Mouse (Mus musculus) activated CD4-positive, CD25-positive, alpha-beta regulatory T cell, adult 4 months (primary cell): Measurements from ENCODE around the gene Macf1. TPM values are rescaled to one million over a fixed set of nuclear protein-coding genes. Genes with fewer than 3 reads are reported as not detected.
A peak's percentile ranks its signal among the peaks of the same experiment; 100 is the strongest.

ENCODE experiments used
- ATAC-seq: one replicate; pipeline ENCODE4 v1.8.0; 2017
- polyA plus RNA-seq, 2 experiments: library from polyadenylated mRNA; unstranded; fragments of 100-300 nt; shearing (Covaris generic); gene quantifications; one replicate each; pipeline ENCODE4 v1.2.1; 2017

Gene Macf1
- polyA plus RNA-seq, 2 experiments from 2014 or later = 141 to 142 TPM

GRCm38 (mm10) chr4:123397643-123398434 lies 286.3 kb downstream of the Macf1 start:
- no peak for ATAC-seq

DNA sequence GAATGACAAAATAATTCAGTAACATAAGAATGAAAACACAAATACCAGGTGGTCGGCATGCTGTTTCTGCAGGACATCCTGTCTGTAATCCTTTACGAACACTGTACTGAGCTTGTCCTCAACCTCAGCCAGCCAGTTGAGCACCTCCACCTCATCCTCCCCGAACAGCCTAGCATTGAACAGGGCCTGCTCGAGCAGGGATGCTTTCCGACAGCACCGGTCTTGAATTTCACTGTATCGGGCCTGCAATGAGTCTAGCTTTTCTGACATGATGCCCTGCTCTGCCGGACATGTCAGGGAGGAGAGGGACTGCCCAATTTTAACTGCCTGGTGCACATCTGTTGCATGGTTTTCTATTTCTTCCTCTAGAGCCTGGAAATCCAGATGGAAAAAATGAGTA lies 287.1 kb downstream of the Macf1 start:
- no peak for ATAC-seq

DNA sequence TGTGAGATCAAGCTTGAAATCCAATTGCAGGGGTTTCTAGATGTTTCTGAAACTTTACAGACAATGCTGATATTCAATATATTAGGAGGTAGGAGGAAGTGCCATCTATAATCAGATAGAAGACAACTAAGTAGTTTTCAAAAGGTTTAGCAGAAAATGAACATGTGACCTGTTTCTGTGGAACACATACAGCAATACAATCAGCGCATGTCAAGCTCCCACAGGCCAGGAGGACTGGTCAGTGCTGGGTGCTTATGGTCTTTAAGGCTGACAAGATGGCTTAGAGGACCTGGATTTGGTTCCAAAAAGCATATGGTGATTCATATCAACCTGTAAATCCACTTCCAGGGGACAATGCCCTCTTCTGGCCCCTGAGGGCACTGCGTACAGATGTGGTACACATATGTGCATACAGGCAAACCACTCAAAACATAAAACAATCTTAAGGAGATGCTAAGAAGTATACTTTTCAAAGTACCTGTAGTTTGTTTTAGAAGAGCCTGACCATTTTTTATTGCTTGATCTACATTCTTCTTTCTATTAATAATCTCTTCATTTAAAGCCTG lies 288.6 kb downstream of the Macf1 start:
- ATAC-seq = no peak

DNA sequence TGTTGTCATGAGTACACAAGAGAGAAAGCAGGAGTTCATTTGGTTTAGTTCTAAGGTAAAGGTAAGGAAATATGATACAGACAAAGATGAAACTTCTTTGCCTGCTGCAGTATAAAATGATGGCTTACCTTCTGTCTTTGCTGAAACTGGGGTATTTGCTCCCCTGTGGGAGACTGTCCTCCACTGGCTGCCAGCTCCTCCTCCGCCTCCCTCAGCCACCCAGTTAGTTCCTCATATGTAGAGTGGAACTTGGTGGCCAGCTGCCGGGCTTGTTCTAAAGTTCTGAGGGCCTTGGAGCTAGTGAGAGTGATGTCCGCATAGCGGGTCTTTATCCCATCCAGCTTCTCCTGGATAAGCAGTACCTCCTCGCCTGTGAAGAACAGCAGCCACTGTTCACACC lies 289.3 kb downstream of the Macf1 start:
- no peak for ATAC-seq

DNA sequence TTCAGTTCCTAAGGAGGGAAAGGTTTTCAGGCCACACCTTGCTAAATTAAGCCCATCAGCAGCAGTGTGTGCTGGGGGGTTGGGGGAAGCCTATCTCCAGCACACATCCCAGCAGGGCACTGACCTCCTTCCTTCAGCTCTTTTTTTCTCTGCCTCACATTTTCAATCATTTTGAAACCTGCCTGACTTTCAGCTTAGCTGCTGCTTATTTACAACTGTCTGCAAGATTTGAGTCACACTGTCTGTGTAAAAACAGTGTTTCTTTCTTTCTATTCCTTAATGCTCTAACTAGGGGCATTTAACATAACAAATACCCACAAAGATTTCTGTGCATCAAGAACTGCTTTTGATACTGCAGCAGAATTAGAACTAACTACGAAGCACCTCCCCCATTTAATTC lies 289.9 kb downstream of the Macf1 start:
- no peak for ATAC-seq

DNA sequence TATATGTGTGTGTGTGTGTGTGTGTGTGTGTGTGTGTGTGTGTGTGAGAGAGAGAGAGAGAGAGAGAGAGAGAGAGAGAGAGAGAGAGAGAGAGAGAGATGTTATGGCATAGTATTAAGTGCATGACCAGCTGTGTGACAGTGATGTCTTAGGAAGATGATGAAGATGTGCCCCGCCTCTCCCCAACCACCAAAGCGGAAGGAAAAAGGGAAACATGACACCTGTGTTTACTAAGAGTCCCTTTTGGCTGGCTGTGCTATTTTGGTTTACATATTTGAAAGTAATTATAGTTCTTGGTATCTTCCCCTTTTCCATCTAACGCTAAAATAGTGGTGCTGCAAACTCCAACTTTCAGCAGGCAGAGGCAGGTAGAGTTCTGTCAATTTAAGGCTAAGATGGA lies 291.2 kb downstream of the Macf1 start:
- ATAC-seq = no peak

GRCm38 (mm10) chr4:123392187-123392586 lies 292.0 kb downstream of the Macf1 start:
- peak; percentile 60 for ATAC-seq

DNA sequence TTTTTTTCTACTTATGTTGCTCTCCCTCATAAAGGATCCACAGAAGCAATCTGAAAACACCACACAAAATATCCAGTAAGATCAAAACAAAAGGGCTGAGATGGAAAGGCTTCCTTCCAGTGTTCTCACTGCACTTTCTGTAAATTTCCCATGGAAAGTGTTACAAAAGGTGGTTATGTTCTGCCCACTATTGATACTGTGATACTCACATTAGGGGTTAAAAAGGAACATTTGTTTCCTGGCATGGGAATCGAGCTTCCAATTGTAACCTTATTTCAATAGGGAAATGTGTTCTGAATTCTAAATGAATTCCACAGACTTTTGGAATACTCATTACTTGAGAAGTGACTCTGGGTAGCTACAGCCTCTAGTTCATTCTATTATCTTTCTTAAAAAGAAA lies 299.1 kb downstream of the Macf1 start:
- no peak for ATAC-seq

DNA sequence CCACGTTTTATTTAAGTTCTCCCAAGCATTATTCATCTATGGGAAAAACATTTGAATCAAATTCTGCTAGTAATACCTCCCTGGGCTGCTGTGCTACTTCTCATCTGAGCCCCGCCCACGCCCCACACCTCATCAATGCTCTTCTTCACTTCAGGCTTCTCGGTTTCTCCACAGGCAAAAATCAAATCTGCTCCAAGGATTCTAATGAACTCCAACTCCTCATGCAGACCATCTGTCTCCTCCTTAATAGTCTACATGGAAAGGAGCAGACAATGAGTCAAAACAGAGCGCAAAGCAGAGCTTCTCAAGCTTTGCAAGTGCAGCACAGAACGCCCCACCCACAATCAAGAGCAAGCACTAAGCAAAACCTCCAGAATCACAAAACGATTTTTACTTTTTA lies 301.0 kb downstream of the Macf1 start:
- ATAC-seq = no peak

- ATAC-seq = no peak
Measured at GRCm38 (mm10) chr4:123382051-123382450, 302.1 kb downstream of the Macf1 start.

DNA sequence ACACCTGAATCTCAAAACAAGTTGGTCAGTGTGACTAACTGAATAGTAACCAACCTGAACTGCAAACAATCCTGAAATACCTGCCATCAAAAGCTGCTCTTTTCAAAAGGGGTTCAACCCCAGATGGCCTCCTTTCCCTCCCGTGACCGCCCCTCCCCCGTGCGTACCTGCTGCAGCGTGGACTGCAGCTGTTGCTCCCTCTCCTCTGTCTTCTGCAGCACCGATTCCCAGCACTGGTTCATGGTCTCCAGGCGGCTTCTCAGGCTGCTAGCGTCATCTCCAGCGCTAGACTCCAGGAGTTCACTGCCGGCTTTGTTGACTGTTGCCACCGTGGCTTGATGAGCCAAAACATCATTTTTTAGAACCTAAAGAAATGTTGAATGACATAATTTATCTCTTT lies 302.6 kb downstream of the Macf1 start:
- no peak for ATAC-seq

DNA sequence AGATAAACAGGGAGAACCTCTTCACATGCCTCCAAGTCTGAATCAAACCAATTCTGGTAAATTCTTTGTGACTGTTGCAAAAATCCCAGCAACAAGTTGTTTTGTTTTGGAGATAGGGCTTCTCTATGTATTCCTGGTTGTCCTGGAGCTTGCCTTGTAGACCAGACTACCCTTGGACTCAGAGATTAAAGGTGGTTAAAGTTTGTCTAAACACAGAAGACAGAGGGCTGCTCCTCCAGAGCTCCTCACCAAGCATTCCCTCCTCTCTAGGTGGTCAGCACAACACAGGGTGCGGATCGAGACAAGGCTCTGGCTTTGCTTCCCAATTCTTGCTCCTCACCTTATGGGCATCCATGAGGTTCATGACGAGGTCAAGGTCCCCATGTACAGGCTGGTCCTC lies 308.1 kb downstream of the Macf1 start:
- ATAC-seq = no peak

DNA sequence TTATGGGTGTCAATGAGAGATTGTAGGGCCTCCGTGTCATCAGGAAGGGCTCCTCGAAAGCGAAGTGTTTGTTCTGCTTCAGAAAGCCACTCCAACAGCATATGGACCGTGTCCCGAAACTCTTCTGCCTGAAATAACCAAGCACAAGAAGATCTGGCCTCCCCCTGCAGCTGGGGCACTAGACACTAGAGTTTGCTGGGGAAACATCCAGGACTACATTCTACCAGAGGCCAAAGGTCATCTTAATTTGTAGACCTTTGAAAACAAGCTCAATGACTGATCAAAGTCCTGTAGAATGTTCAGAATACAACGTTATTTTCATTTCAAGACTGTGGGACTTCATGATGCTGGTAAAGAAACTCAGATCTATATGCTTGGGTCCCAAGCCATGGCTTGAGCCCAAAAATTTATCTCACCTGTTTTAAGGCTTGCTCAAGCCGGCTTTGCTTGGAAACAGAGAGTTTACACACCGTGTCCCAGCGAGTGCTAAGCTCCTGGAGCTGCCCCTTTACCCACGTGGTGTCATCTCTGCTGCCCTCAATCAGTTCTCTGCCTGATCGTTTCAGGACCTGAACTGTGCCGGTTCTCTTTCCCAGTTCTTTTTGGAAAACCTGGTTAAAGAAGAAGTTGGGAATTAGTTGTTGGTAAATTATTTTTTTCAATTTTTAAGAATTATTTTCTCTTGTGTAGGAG lies 309.7 kb downstream of the Macf1 start:
- ATAC-seq = no peak

DNA sequence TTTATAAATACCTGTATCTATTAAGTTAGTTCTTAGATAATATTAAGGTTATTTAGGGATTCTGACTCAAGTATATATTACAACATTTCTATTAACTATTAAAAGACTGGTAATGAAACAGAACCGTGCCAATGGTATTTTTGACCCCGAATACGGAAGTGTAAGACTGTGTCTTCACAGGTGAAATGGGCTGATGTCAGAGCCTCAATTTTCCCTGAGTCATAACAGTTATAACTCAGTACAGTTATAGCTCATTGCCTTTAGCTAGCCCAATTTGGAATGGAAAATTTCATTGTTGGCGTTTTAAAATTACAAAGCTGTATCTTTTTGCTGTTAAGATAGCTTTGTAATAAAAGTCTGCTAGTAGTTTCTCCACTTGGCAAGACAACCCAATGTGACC lies 320.6 kb downstream of the Macf1 start:
- ATAC-seq = no peak

DNA sequence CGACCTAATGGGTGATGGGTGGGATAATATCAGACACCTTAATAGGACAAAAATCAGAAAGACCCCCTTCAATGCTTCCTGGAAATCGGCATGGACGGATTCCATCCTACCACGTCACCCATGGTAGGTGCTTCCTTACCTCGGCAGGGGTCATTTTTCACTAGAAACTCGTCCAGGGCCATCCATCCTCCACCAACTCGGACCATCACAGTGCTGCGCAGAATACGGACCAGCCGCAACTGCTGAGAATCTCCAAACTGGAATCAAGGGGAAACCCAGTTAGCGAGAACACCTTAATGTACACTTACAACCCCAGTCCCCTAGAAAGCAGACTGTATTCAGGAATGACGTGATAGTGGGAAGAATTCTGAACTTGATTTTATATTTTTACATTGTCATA lies 323.4 kb downstream of the Macf1 start:
- ATAC-seq = no peak

- ATAC-seq = no peak
Measured at GRCm38 (mm10) chr4:123358613-123359012, 325.5 kb downstream of the Macf1 start.

DNA sequence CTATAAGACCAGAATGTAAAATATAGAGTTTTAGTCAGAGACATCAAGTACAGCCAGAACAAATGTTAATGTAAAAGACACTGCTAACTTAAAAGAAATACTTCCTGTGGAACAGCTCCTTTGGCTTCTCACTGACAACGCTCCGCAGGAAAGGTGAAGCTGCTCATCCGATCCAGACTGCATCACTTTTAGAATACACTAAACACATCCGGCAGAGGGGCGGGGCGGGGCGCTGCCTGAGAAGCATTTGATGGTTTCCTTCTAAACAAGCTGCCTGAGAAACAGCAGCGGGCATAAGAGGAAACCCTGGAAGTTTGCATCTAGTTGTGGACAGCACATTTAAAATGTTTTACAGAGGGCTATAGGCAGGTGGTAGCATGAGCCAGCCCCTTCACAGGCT lies 328.2 kb downstream of the Macf1 start:
- ATAC-seq = no peak

GRCm38 (mm10) chr4:123353271-123353877 lies 330.8 kb downstream of the Macf1 start:
- ATAC-seq = no peak

- no peak for ATAC-seq
Measured at GRCm38 (mm10) chr4:123343471-123343789, 340.7 kb downstream of the Macf1 start.

DNA sequence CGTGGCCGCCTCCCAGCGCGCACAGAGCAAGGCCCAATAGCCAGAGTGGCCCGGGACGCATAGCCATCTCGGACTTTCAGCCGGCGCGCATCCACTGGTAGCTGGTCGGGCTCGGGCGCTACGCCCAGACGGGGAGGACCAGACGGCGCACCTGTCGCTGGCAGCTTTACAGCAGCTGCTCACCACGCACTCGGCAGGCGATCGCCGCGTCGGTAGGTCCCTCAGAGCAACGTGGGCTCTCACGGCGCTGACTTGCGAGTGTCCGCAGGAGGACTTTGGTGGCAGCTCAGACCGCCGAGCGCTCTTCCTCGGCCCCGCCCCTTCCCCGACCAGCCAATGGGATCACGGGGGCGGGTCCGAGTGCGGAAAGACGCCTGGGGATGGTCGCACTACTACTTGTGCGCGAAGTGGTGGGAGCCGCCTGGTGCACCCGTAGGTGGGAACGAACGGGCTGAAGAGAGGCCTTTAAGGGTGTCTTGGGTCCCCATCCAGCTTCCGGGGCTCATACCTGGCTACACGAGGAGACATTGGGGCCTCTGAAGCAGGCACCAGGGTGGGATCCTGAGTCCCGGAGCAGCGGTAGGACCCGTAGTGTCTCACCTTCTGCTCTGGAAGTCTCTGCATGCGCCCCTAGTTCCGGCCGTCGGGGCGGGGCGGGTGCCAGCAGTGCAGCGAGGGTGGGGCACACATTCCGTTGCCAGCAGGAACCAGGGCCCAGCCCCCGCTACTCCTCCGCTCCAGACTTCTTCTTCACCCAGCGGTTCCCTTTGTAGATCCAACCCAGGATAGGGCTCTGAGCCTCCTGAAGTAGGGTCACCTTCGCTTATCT lies 341.3 kb downstream of the Macf1 start, which contains the start of gene Bmp8a:
Gene Bmp8a (minus strand): TSS at position 611 of the 829 bp plus-strand sequence.
- ATAC-seq = peak; percentile 83

DNA sequence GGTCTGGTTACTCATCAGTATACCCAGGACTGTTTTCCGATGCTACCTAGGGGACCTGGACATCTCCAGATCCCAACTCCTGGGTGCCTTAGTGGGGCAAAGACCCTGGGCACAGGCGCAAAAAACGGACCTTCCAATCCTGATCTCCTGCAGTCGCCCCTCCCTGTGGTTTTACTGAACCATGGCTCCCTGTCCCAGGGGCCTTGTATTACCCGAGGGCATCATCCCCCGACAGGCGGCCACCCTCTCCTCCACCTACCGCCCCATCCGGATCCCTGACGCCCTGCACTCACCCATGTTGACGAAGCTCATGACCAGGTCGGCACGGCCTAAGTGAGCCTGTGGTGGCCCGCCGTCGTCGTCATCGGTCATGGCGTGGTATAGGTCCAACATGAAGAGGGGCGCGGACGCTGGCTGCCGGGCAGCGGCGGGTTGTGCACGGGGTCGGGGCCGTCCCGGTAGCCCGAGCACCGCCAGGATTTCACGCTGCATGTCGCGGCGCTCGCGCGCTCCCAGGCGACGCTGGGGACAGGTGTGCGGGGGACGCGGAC lies 342.0 kb downstream of the Macf1 start:
- ATAC-seq = peak; percentile 11

DNA sequence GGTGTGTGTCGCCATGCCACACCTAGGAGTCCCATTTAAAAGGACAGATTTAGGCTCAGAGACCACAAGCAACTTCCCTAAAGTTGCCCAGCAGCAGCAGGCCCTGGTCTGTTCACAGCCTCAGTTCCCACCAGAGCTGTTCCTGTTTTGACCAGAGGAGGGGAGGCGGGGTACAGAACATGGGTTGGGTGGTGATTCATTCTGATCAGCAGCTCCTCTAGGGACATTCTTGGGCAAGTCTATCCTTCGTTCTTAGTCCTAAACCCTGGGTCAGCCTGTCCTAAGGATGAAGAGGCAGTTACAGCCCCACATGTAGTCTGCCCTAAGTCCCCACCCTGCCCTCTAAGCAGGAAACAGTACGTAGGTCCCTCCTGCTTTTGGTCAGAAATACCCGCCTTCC lies 343.9 kb downstream of the Macf1 start:
- ATAC-seq = no peak
